Mouse (Mus musculus) megakaryocyte-erythroid progenitor cell, adult 5-6 weeks (primary cell): ENCODE results near the gene Mier1. TPM values are rescaled to one million over a fixed set of nuclear protein-coding genes. Genes with fewer than 3 reads are reported as not detected.
"Not testable (repeated sequence)": the region's sequence is repeated elsewhere in the genome, so short reads cannot be mapped to it uniquely, and the experiment has no call there.

ENCODE experiments used
- ATAC-seq: replicated peaks from 2 replicates; pipeline ENCODE4 v1.8.0; 2016; ENCODE audit warnings: mild to moderate bottlenecking, inconsistent platforms; ENCODE audit not compliant: severe bottlenecking, poor library complexity, low FRiP score, low TSS enrichment
- total RNA-seq, 2 experiments: library from RNA; stranded (forward) in 1 of 2; stranded (reverse) in 1 of 2; fragments of 200-1000, 215-1000 nt in 1 of 2; fragments of >200 nt in 1 of 2; fragmentation: Nextera tagmentation in 1 of 2; gene quantifications; 2 replicates each; pipeline ENCODE4 v1.2.3; 2014 to 2017

The Mier1 gene
- total RNA-seq, 2 experiments from 2014 or later: 90.2 to 101 TPM

- peak; percentile 85 for ATAC-seq
Observed at GRCm38 (mm10) chr4:103146339-103146738, 32.1 kb downstream of the Mier1 start.

- ATAC-seq: no peak
Observed at GRCm38 (mm10) chr4:103151946-103152345, 37.8 kb downstream of the Mier1 start.

- ATAC-seq: no peak
Observed at GRCm38 (mm10) chr4:103158781-103159180, 44.6 kb downstream of the Mier1 start.

GRCm38 (mm10) chr4:103166198-103166597 lies 52.0 kb downstream of the Mier1 start:
- ATAC-seq: not testable (repeated sequence)

- no peak for ATAC-seq
Observed at GRCm38 (mm10) chr4:103171256-103171655, 57.1 kb downstream of the Mier1 start.

- no peak for ATAC-seq
Observed at GRCm38 (mm10) chr4:103173507-103173906, 59.3 kb downstream of the Mier1 start.

GRCm38 (mm10) chr4:103174001-103174400 lies 59.8 kb downstream of the Mier1 start:
- no peak for ATAC-seq

GRCm38 (mm10) chr4:103177681-103178080 lies 63.5 kb downstream of the Mier1 start:
- ATAC-seq: no peak

GRCm38 (mm10) chr4:103178635-103179318 lies 64.6 kb downstream of the Mier1 start:
- no peak for ATAC-seq

- no peak for ATAC-seq
Observed at GRCm38 (mm10) chr4:103179581-103179980, 65.4 kb downstream of the Mier1 start.

- ATAC-seq: no peak
Observed at GRCm38 (mm10) chr4:103180300-103180888, 66.2 kb downstream of the Mier1 start.

- ATAC-seq: peak; percentile 85
Observed at GRCm38 (mm10) chr4:103188786-103189640, 74.8 kb downstream of the Mier1 start.

- no peak for ATAC-seq
Observed at GRCm38 (mm10) chr4:103192421-103192820, 78.2 kb downstream of the Mier1 start.

- ATAC-seq: no peak
Observed at GRCm38 (mm10) chr4:103197401-103197800, 83.2 kb downstream of the Mier1 start.

GRCm38 (mm10) chr4:103199086-103199485 lies 84.9 kb downstream of the Mier1 start:
- no peak for ATAC-seq

GRCm38 (mm10) chr4:103200046-103200445 lies 85.9 kb downstream of the Mier1 start:
- ATAC-seq: no peak

- no peak for ATAC-seq
Observed at GRCm38 (mm10) chr4:103203646-103204045, 89.5 kb downstream of the Mier1 start.

GRCm38 (mm10) chr4:103208553-103208952 lies 94.4 kb downstream of the Mier1 start:
- ATAC-seq: no peak

- peak; percentile 22 for ATAC-seq
Observed at GRCm38 (mm10) chr4:103213859-103214497, 99.8 kb downstream of the Mier1 start.

- peak; percentile 38 for ATAC-seq
Observed at GRCm38 (mm10) chr4:103214498-103214924, 100.3 kb downstream of the Mier1 start.
